Mouse (Mus musculus) heart, embryonic 15.5 days (tissue): ENCODE results near the gene Stxbp1. TPM values are rescaled to one million over a fixed set of nuclear protein-coding genes. Genes with fewer than 3 reads are reported as not detected.

ENCODE experiments used
- ATAC-seq: fragments of 200-750 bp; cut with Nextera tagmentation; replicated peaks from 2 replicates; pipeline ENCODE4 v1.8.0; 2017; ENCODE audit warnings: low read depth, moderate TSS enrichment; ENCODE audit not compliant: insufficient number of reproducible peaks, insufficient read depth, low FRiP score
- H3K27ac ChIP-seq: fragments of 300-500 bp; sonication (generic); 2 replicates; pipeline ENCODE4 v1.5.1; 2015; ENCODE audit warnings: mild to moderate bottlenecking, inconsistent platforms
- H3K27me3 ChIP-seq: fragments of 300-500 bp; sonication (generic); 2 replicates; pipeline ENCODE4 v1.6.1; 2015; ENCODE audit warnings: inconsistent platforms
- H3K36me3 ChIP-seq: fragments of 300-500 bp; sonication (generic); 2 replicates; pipeline ENCODE4 v1.6.1; 2015; ENCODE audit warnings: mild to moderate bottlenecking, inconsistent platforms
- H3K4me1 ChIP-seq: fragments of 300-500 bp; sonication (generic); replicated peaks from 2 replicates; pipeline ENCODE4 v1.6.1; 2015; ENCODE audit warnings: inconsistent platforms
- H3K4me2 ChIP-seq: fragments of 300-500 bp; sonication (generic); 2 replicates; pipeline ENCODE4 v1.6.1; 2015; ENCODE audit warnings: inconsistent platforms, mild to moderate bottlenecking, moderate library complexity
- H3K4me3 ChIP-seq: fragments of 300-500 bp; sonication (generic); 2 replicates; pipeline ENCODE4 v1.5.1; 2015; ENCODE audit warnings: mild to moderate bottlenecking, inconsistent platforms
- H3K9ac ChIP-seq: fragments of 300-500 bp; sonication (generic); 2 replicates; pipeline ENCODE4 v1.6.1; 2015; ENCODE audit warnings: mild to moderate bottlenecking, inconsistent platforms
- H3K9me3 ChIP-seq: fragments of 300-500 bp; sonication (generic); replicated peaks from 2 replicates; pipeline ENCODE4 v1.6.1; 2016; ENCODE audit warnings: inconsistent platforms
- WGBS: fragments of 180-500 bp; shearing (Covaris S2); methylation state at CpG from one replicate; pipeline ENCODE4 v1.1.7; 2015; ENCODE audit warnings: mixed read lengths; 5-methylcytosine and 5-hydroxymethylcytosine counted together
- polyA plus RNA-seq: library from polyadenylated mRNA; unstranded; fragments of >200 nt; fragmentation: Nextera tagmentation; extraction: Ambion mirVana; gene quantifications from 2 replicates; pipeline ENCODE4 v1.2.1, GENCODE M21; 2015

The Stxbp1 gene
- polyA plus RNA-seq, result 23.8 and 28.3 TPM in 2 replicates

DNA sequence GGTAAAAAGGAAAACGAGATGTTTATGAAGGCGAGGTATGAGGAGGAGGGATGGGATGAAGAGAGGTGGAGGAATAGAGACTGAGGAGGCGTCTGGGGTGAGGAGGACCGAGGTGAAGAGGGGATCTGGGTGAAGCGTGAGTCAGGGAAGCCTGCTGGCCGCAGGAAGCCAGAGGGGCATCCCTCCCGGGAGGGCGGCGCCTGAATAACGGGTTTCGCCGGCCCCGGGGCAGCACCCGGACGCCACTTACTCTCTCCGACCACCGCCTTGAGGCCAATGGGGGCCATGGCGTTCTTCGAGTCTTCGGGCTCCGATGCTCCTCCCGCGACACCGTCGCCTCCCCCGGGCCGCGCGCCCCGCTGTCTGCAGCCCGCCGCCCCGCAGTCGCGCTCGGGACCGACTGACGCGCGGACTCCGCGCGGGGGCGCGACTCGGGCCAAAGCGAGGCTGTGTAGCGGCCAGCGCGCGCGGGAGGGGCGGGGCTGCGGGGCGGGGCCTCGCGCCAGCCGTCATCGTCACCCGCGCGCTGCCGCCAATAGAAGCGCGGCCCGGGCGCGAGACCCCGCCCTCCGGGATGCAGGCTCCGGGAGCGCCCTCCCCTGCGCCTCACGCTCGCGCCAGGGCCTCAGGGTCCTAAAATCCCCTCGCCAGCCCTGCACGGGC, at the start of gene Stxbp1:
Gene Stxbp1, minus strand, starts transcription at position 441 of the 663 bp plus-strand sequence.
- WGBS, result under 1% methylated on average over 78 of the region's 78 CpGs
- Histone ChIP-seq H3K4me3 (peak within 1 kb of the TSS; percentile 91), H3K27me3 (peaks cover 9% of the 10 kb centered on the region), H3K4me2 (peak within 1 kb of the TSS; percentile 90), H3K27ac (peak within 1 kb of the TSS; percentile 93), H3K9ac (peak within 1 kb of the TSS; percentile 86), H3K9me3 (no peaks in the 10 kb centered on the region), H3K36me3 (no peaks in the 10 kb centered on the region), H3K4me1 (peaks cover 19% of the 10 kb centered on the region)
- ATAC-seq, result peak; percentile 93

DNA sequence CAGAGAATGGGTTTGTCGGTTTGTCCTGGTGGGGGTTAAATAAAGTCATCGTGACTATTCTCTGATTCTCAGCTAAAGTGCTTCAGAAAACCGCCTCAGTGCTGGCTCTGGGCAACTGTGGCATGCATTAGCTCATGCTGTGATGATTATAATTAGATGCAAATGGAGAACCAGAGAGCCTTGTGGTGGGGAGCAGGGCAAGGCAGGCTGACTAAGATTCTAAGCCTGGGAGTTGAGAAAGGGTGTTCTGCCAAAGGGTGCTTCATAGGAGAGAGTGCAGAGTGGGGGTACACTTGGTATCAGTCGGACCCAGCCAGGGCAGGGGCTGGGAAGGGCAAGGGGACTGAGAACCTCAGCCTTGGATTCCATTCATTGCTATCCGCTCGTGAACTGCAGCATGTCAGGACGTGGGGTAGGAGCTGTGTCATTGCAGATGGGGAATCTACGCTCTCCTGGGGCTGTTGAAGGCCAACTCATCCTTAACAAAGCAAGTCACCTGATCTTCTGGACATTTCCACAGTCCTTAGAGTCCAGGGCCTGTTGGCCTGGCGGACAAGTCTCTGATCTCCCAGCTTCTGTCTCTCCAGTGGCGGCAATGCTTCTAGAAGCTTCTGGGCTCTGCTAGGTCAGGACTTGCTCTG, 49.6 kb upstream of the Stxbp1 start:
- no peak overlapping the region for H3K9ac ChIP-seq
- peaks cover 62% of the 10 kb centered on the region for H3K4me1 ChIP-seq
- 48% methylated on average over 10 of the region's 10 CpGs for WGBS
- peak overlapping the region; percentile 4; the same call in 1 of the 2 replicates for H3K27ac ChIP-seq
- no peak overlapping the region for H3K4me2 ChIP-seq
- H3K27me3 ChIP-seq, result no peaks in the 10 kb centered on the region
- no peaks in the 10 kb centered on the region for H3K9me3 ChIP-seq
- H3K4me3 ChIP-seq, result no peak overlapping the region
- 0 out of 2 replicates have a peak, but pooled peaks cover 3% of the 10 kb centered on the region for H3K36me3 ChIP-seq
- ATAC-seq, result no peak

DNA sequence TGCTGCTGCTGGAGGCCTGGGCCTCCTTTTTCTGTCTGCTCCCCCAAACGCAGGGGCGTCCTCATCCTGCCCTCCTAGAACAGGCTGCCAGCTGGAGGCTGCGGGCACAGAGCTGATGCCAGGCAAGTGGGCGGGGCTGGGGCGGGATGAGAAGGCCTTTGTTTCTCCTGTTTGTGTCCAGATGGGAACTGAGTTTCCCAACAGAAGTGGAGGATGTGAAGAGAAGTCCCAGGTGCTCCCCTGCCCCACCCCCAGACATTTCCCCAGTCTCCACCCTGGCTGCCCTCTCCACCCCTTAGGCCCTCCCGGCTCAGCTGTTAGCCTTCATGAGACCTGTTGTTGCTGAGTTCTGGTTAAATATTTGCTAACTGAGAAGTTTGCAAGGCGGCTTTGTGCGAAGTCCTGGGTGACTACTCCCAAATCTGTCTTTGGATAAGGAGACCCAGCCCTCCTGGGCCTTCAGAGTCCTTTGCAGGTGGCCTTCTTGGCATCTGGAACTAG, 48.6 kb upstream of the Stxbp1 start:
- Histone ChIP-seq H3K9me3 (no peaks in the 10 kb centered on the region), H3K36me3 (0 out of 2 replicates have a peak, but pooled peaks cover 3% of the 10 kb centered on the region), H3K27me3 (no peaks in the 10 kb centered on the region), H3K4me3 (no peak overlapping the region), H3K9ac (no peak overlapping the region), H3K4me1 (peaks cover 69% of the 10 kb centered on the region), H3K4me2 (no peak overlapping the region), H3K27ac (peak overlapping the region; percentile 4)
- no peak for ATAC-seq
- 64% methylated on average over 8 of the region's 8 CpGs for WGBS

- Histone ChIP-seq H3K4me3 (no peak overlapping the region), H3K9me3 (no peaks in the 10 kb centered on the region), H3K4me2 (no peak overlapping the region), H3K36me3 (0 out of 2 replicates have a peak, but pooled peaks cover 3% of the 10 kb centered on the region), H3K27ac (no peak overlapping the region), H3K27me3 (no peaks in the 10 kb centered on the region), H3K9ac (no peak overlapping the region), H3K4me1 (peaks cover 81% of the 10 kb centered on the region)
- WGBS, result 60% methylated on average over 2 of the region's 2 CpGs
- no peak for ATAC-seq
Observed at GRCm38 (mm10) chr2:32894097-32894496, 47.1 kb upstream of the Stxbp1 start.

DNA sequence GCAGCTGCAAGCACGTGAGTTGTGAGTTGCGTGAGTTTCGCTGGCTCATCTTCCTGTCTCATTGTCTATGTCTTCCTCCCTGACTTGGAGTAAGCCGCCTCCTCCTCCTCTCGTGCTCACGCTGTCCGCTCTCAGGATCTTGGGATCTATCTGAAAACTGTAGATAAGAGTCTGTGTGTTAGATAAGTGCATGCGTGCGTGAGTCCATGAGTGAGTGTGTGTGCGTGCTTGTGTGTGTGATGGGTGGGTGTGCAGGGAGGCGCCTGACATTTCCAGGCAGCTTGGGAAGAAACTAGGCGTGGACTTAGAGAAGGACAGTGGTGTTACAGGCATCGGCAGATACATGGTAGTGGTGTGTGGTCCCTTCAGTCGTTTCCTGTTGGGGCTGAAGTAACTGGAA, 45.4 kb upstream of the Stxbp1 start:
- Histone ChIP-seq H3K27me3 (no peaks in the 10 kb centered on the region), H3K27ac (no peak overlapping the region), H3K9me3 (no peaks in the 10 kb centered on the region), H3K4me3 (no peak overlapping the region), H3K9ac (no peak overlapping the region), H3K4me2 (no peak overlapping the region), H3K4me1 (peaks cover 81% of the 10 kb centered on the region), H3K36me3 (0 out of 2 replicates have a peak, but pooled peaks cover 3% of the 10 kb centered on the region)
- WGBS, result 69% methylated on average over 14 of the region's 14 CpGs
- ATAC-seq, result no peak

DNA sequence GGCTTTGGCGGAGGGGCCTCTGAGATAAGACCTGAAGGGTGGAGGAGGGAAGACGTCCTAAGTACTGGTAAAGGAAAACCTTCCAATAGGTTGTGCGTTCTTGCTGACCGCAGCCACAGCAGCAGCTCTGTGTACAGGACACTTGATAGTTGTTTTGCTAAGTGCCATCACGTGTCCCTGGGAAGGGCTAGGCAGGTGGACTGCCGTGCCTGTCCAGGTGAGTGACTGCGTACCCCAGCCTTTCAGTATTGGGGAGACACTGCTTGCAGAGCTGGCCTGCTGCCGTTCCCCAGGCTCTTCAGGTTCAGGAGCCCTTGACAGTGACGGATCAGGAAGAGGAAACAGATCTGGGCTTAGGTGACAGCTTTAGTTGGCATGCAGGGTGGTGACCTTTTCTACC, 44.2 kb upstream of the Stxbp1 start:
- H3K9ac ChIP-seq, result no peak overlapping the region
- WGBS, result 45% methylated on average over 9 of the region's 9 CpGs

GRCm38 (mm10) chr2:32890280-32890679, 43.2 kb upstream of the Stxbp1 start:
- Histone ChIP-seq H3K9me3 (no peaks in the 10 kb centered on the region), H3K4me1 (peaks cover 75% of the 10 kb centered on the region), H3K4me2 (no peak overlapping the region), H3K9ac (no peak overlapping the region), H3K27ac (no peak overlapping the region; the same call in 1 of the 2 replicates), H3K4me3 (no peak overlapping the region), H3K27me3 (no peaks in the 10 kb centered on the region), H3K36me3 (0 out of 2 replicates have a peak, but pooled peaks cover 3% of the 10 kb centered on the region)
- WGBS, result 79% methylated on average over 3 of the region's 3 CpGs
- ATAC-seq, result no peak

More for the DNA sequence above, 44.2 kb upstream of the Stxbp1 start:
- no peak for ATAC-seq
- H3K4me1 ChIP-seq, result peaks cover 78% of the 10 kb centered on the region
- H3K27me3 ChIP-seq, result no peaks in the 10 kb centered on the region
- H3K4me2 ChIP-seq, result no peak overlapping the region
- H3K36me3 ChIP-seq, result 0 out of 2 replicates have a peak, but pooled peaks cover 3% of the 10 kb centered on the region
- H3K27ac ChIP-seq, result peak overlapping the region; percentile 43
- H3K4me3 ChIP-seq, result no peak overlapping the region
- H3K9me3 ChIP-seq, result no peaks in the 10 kb centered on the region

DNA sequence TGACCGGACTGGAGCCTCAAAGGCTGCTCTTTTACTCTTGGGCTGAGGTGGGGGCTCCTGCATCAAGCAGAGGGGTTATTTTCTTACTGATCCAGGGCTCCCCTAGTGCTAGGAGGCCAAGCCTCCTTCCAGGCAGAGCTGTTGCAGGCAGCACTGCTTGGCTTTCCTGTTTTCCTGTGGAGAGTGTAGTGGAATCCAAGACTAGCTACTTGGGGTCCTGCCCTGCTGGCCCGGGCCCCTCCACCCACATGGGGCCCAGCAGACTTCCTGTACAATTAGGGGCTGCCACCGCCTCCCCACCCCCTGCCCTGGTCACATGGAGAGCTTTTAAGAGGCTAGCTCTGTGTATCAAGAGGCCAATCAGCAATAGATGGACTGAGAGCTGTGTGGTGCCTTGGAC, 41.5 kb upstream of the Stxbp1 start:
- Histone ChIP-seq H3K4me3 (no peak overlapping the region), H3K4me1 (peaks cover 82% of the 10 kb centered on the region), H3K4me2 (no peak overlapping the region), H3K9me3 (no peaks in the 10 kb centered on the region), H3K9ac (0 out of 2 replicates have a peak overlapping the region, but pooled peaks have one; percentile 25), H3K36me3 (0 out of 2 replicates have a peak, but pooled peaks cover 3% of the 10 kb centered on the region), H3K27me3 (no peaks in the 10 kb centered on the region), H3K27ac (peak overlapping the region; percentile 94)
- 16% methylated on average over 3 of the region's 3 CpGs for WGBS
- ATAC-seq, result 0 out of 2 replicates have a peak, but pooled peaks have one; percentile 1

- Histone ChIP-seq H3K36me3 (0 out of 2 replicates have a peak, but pooled peaks cover 3% of the 10 kb centered on the region), H3K4me1 (peaks cover 85% of the 10 kb centered on the region), H3K4me3 (0 out of 2 replicates have a peak overlapping the region, but pooled peaks have one; percentile 7), H3K4me2 (peak overlapping the region; percentile 42; the same call in 1 of the 2 replicates), H3K9me3 (no peaks in the 10 kb centered on the region), H3K9ac (peak overlapping the region; percentile 52; the same call in 1 of the 2 replicates), H3K27me3 (no peaks in the 10 kb centered on the region), H3K27ac (peak overlapping the region; percentile 94)
- 10% methylated on average over 9 of the region's 9 CpGs for WGBS
- ATAC-seq, result peak; percentile 43
Observed at GRCm38 (mm10) chr2:32888029-32888428, 41.0 kb upstream of the Stxbp1 start.

- Histone ChIP-seq H3K9ac (peak overlapping the region; percentile 22; the same call in 1 of the 2 replicates), H3K27ac (peak overlapping the region; percentile 96), H3K4me2 (peak overlapping the region; percentile 27), H3K4me3 (no peak overlapping the region), H3K36me3 (no peaks in the 10 kb centered on the region), H3K27me3 (no peaks in the 10 kb centered on the region), H3K9me3 (no peaks in the 10 kb centered on the region), H3K4me1 (peaks cover 92% of the 10 kb centered on the region)
- WGBS, result 23% methylated on average over 7 of the region's 7 CpGs
- no peak for ATAC-seq
Observed at GRCm38 (mm10) chr2:32884745-32885144, 37.7 kb upstream of the Stxbp1 start.
